Mouse (Mus musculus) spleen, adult 2 months (tissue): ENCODE results near the gene Cc2d2a.

ENCODE experiments used
- CTCF ChIP-seq: fragments of 200-500 bp; IDR thresholded peaks from 2 replicates; pipeline ENCODE4 v1.5.1; 2011; ENCODE audit warnings: mild to moderate bottlenecking, inconsistent platforms; ENCODE audit not compliant: insufficient read depth, insufficient read length, insufficient replicate concordance; ENCODE audit errors: extremely low read depth
- POLR2A ChIP-seq: fragments of 200-500 bp; IDR thresholded peaks from 2 replicates; pipeline ENCODE4 v1.6.1; 2011; ENCODE audit warnings: low read depth, low read length, inconsistent platforms

- TF ChIP-seq CTCF (no peak), POLR2A (no peak)
These were observed 108.6 kb downstream of the Cc2d2a start for GRCm38 (mm10) chr5:43770618-43771354.
